Mouse (Mus musculus) Patski (cell line): ENCODE data around the gene Ctsc. TPM values are rescaled to one million over a fixed set of nuclear protein-coding genes. Genes with fewer than 3 reads are reported as not detected.
"Not testable (repeated sequence)": the region's sequence is repeated elsewhere in the genome, so short reads cannot be mapped to it uniquely, and the experiment has no call there.

Source experiments
- ATAC-seq: fragments of 100-300 bp; one replicate; pipeline ENCODE4 v1.8.0; 2021
- CTCF ChIA-PET: fragments of 350-600 bp; sonication (Branson Sonifier 250); formaldehyde crosslinking; loops from one replicate; lab custom pipeline; 2022; ENCODE audit warnings: inconsistent platforms; lab: Charles Lee
- POLR2A ChIA-PET: fragments of 350-600 bp; sonication (Branson Sonifier 250); formaldehyde crosslinking; loops from one replicate; lab custom pipeline; 2022; ENCODE audit warnings: antibody characterized with exemption, inconsistent platforms; lab: Charles Lee
- DNase-seq: peaks from one replicate; pipeline ENCODE4 v3.0.0-alpha.2; 2011; ENCODE audit warnings: low read depth, low spot score
- H3K27me3 ChIP-seq: fragments of 371-371 bp; one replicate; pipeline ENCODE4 v1.5.1; 2021
- CTCF ChIP-seq: fragments of 100-300 bp; IDR thresholded peaks from one replicate; pipeline ENCODE4 v1.5.1; 2021
- in situ Hi-C: fragments of 300-500 bp; cut with MboI; formaldehyde crosslinking; loops from 3 replicates; pipeline ENCODE4 v1.11.1; 2018; ENCODE audit warnings: low pct_unique_long_range_greater_than_20kb, mixed read lengths
- polyA plus RNA-seq: library from polyadenylated mRNA; unstranded; gene quantifications from one replicate; pipeline ENCODE4 v1.2.3, GENCODE M21; 2021

Gene Ctsc
- polyA plus RNA-seq, result 24.7 TPM

DNA sequence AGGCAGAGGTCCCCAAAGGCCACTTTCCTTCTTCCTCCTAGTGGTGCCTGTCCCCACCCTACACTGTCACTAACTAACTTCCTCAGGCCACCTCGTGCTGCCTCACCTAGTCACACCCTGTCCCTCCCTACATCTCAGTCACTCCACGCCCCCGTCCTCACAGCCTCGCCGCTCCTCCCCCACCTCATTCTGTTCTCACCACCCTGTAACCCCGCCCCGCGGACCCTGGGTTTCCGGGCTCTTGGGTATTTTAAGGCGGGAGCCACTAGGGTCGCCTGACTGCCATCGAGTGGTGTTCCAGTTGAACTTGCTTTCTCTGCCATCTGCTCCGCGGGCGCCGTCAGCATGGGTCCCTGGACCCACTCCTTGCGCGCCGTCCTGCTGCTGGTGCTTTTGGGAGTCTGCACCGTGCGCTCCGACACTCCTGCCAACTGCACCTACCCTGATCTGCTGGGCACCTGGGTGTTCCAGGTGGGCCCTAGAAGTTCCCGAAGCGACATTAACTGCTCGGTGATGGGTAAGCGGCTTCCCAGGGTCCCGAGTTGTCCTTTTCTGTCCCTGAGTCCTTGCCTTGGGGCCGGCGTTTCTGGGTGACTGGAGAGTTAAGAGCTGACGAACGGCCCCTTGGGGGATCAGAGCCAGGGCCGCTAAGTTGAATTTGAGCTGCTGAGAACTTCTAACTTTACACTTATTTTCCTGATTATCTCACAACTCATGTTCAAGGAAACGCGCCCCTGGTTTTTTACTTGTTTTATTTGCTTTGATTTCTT is at the start of gene Ctsc:
TSS of gene Ctsc (plus strand) at position 228 of the 770 bp plus-strand sequence.
- no peak for DNase-seq
- H3K27me3 ChIP-seq, result no peaks in the 10 kb centered on the region
- POLR2A ChIA-PET, result no interaction called here
- peak; percentile 86 for ATAC-seq
- in situ Hi-C loops, result loop anchor here (5.0 kb wide), 1 partner anchor 81 kb away; no protein-coding TSS in a partner anchor
- peak; percentile 29 for TF ChIP-seq CTCF
- CTCF ChIA-PET, result interaction anchor here (0.8 to 2.8 kb wide), 2 partner anchors 14 to 29 kb away, joined by 3 to 9 read pairs; no protein-coding TSS in a partner anchor

DNA sequence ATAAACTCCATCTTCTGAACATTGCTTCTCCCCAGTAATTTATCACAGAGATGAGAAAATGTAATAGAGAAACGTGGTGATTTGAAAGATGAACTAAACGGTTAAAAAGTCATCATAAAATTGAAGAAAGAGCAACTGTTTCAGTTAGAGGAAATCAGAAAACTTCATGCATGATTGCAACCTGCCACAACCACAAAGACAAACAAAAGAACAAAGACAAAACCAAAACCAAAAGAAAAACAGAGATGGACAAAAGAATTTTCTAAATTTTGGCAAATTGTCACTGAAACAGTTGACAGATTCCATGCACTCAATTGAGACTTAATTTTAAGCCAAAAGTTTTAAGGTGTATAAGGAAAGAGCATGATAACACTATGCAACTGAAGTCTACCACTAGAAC is 48.8 kb upstream of the Ctsc start:
- DNase-seq (no peak), ATAC-seq (no peak)
- CTCF ChIA-PET, result interaction anchor here (1.2 to 1.4 kb wide), 2 partner anchors 14 to 15 kb away, joined by 3 to 4 read pairs; no protein-coding TSS in a partner anchor
- no peaks in the 10 kb centered on the region for H3K27me3 ChIP-seq
- TF ChIP-seq CTCF, result no peak
- in situ Hi-C loops, result no loop called here
- POLR2A ChIA-PET, result no interaction called here

DNA sequence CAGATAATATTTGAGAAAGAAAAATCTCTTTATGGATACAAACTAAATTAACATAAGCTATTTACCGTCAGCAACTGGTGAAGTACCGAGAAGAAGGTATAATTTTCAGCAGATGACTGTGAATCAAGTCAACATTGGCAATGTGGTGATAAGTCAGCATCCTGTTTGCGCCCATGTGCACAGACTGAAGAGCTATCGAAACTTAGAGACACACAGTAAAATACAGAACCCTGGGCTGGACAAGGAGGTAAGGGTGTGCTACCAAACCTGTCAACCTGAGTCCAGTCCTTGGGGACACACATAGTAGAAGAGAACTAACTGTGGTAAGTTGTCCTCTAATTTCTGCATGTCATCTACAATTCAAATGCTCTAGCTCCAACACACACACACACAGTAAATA is 47.8 kb upstream of the Ctsc start:
- in situ Hi-C loops, result no loop called here
- ATAC-seq (no peak), DNase-seq (no peak)
- ChIA-PET CTCF (interaction anchor here (1.0 to 1.4 kb wide), 5 partner anchors 11 to 40 kb away, joined by 3 to 4 read pairs (median 3); no protein-coding TSS in a partner anchor), POLR2A (no interaction called here)
- TF ChIP-seq CTCF, result no peak
- no peaks in the 10 kb centered on the region for H3K27me3 ChIP-seq

GRCm38 (mm10) chr7:88230756-88231522 is 46.9 kb upstream of the Ctsc start:
- in situ Hi-C loops, result no loop called here
- POLR2A ChIA-PET, result no interaction called here
- ATAC-seq (no peak), DNase-seq (no peak)
- TF ChIP-seq CTCF, result no peak
- no peaks in the 10 kb centered on the region for H3K27me3 ChIP-seq
- CTCF ChIA-PET, result interaction anchor here (1.0 to 1.3 kb wide), 3 partner anchors 11 to 39 kb away, joined by 3 read pairs; no protein-coding TSS in a partner anchor

- ATAC-seq (no peak), DNase-seq (peak; percentile 10)
- in situ Hi-C loops, result no loop called here
- POLR2A ChIA-PET, result no interaction called here
- CTCF ChIA-PET, result interaction anchor here (1.6 to 2.0 kb wide), 2 partner anchors 11 to 13 kb away, joined by 3 to 5 read pairs; no protein-coding TSS in a partner anchor
- H3K27me3 ChIP-seq, result no peaks in the 10 kb centered on the region
- no peak for TF ChIP-seq CTCF
Observed at GRCm38 (mm10) chr7:88243059-88243458, 34.8 kb upstream of the Ctsc start.

- DNase-seq (no peak), ATAC-seq (no peak)
- in situ Hi-C loops, result no loop called here
- TF ChIP-seq CTCF, result no peak
- H3K27me3 ChIP-seq, result no peaks in the 10 kb centered on the region
- ChIA-PET POLR2A (no interaction called here), CTCF (interaction anchor here (1.4 to 2.0 kb wide), 3 partner anchors 9 to 30 kb away, joined by 3 to 5 read pairs (median 3); no protein-coding TSS in a partner anchor)
Observed at GRCm38 (mm10) chr7:88244462-88244861, 33.4 kb upstream of the Ctsc start.

- POLR2A ChIA-PET, CTCF ChIA-PET, ATAC-seq, DNase-seq, H3K27me3 ChIP-seq, in situ Hi-C loops: not testable (repeated sequence)
Observed at GRCm38 (mm10) chr7:88250380-88250779, 27.5 kb upstream of the Ctsc start.

DNA sequence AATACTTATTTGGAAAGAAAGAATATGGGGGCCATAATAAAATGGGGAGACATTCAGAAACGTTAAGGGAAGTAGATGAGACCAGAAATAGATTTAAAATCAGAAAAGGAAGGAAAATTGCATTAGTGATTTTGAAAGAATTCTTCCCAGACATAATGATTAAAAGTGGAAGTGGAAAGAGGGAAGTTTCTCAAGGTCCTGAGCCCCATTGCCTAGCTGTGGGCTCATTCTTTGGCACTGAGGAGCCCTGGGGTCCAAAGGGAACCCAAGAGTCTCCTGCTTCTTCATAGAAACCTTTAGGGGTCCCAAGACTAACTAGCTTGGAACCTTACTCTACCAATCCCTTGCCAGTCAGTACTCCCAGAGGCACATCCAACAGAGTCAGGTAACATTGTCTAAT is 26.4 kb upstream of the Ctsc start:
- no peak for DNase-seq
- ChIA-PET CTCF (no interaction called here), POLR2A (interaction anchor here (0.6 kb wide), 1 partner anchor 30 kb away, joined by 3 read pairs; no protein-coding TSS in a partner anchor)
- no peak for ATAC-seq
- in situ Hi-C loops, result no loop called here
- no peaks in the 10 kb centered on the region for H3K27me3 ChIP-seq
- TF ChIP-seq CTCF, result no peak

DNA sequence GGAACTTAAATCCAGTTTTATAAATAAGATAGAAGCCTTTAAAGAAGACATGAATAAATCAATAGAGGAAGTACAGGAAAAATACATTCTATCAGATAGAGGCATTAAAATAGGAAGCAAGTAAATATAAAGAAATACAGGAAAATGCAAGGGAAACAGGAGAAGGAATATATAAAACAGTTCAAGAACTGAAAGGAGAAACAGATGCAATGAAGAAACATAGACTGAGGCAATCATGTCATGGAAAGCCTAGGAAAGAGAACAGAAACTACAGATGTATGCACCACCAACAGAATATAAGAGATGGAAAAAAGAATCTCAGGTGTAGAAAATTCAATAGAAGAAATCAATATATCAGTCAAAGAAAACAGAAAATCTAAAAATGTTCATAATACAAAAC is 25.8 kb upstream of the Ctsc start:
- H3K27me3 ChIP-seq, result no peaks in the 10 kb centered on the region
- no peak for TF ChIP-seq CTCF
- ChIA-PET POLR2A (interaction anchor here (0.6 kb wide), 1 partner anchor 30 kb away, joined by 3 read pairs; no protein-coding TSS in a partner anchor), CTCF (no interaction called here)
- ATAC-seq (no peak), DNase-seq (no peak)
- in situ Hi-C loops, result no loop called here

DNA sequence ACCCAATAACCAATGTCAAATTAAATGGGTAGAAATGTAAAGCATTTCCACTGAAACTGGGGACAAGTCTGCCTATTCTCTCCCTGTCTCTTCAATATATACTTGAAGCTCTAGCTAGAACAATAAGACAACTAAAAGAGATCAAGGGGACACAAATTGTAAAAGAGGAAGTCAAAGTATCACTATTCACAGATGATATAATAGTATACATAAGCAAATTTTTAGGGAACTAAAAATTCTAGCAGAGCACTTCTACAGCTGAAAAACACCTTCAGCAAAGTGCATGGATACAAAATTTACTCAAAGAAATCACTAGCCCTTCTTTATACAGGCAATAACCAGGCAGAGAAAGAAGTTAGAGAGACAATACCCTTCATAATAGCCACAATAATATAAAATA is 23.0 kb upstream of the Ctsc start:
- no peak for DNase-seq
- TF ChIP-seq CTCF, result no peak
- ChIA-PET CTCF (no interaction called here), POLR2A (no interaction called here)
- in situ Hi-C loops, result no loop called here
- H3K27me3 ChIP-seq, result no peaks in the 10 kb centered on the region
- ATAC-seq, result no peak
